Mouse (Mus musculus) testis, adult 2 months (tissue): ENCODE data around the gene Agbl2. TPM values are rescaled to one million over a fixed set of nuclear protein-coding genes. Genes with fewer than 3 reads are reported as not detected.

Source experiments
- H3K27ac ChIP-seq: fragments of 200-500 bp; 2 replicates; pipeline ENCODE4 v1.5.1; 2012; ENCODE audit warnings: low read depth, low read length; ENCODE audit not compliant: control insufficient read depth, insufficient read depth
- H3K27me3 ChIP-seq: fragments of 200-500 bp; 2 replicates; pipeline ENCODE4 v1.6.1; 2012; ENCODE audit warnings: mild to moderate bottlenecking, low read length, moderate library complexity; ENCODE audit not compliant: control insufficient read depth, insufficient read depth
- H3K36me3 ChIP-seq: fragments of 200-500 bp; 2 replicates; pipeline ENCODE4 v1.6.1; 2012; ENCODE audit warnings: mild to moderate bottlenecking, low read length; ENCODE audit not compliant: control insufficient read depth, insufficient read depth
- H3K4me1 ChIP-seq: fragments of 200-500 bp; 2 replicates; pipeline ENCODE4 v1.6.1; 2012; ENCODE audit warnings: low read length; ENCODE audit not compliant: control insufficient read depth, insufficient read depth
- H3K4me3 ChIP-seq: fragments of 200-500 bp; 2 replicates; pipeline ENCODE4 v1.5.1; 2012; ENCODE audit warnings: low read depth, mild to moderate bottlenecking, low read length, moderate library complexity, mixed read lengths; ENCODE audit not compliant: control insufficient read depth
- CTCF ChIP-seq: fragments of 200-500 bp; IDR thresholded peaks from 2 replicates; pipeline ENCODE4 v1.5.1; 2012; ENCODE audit warnings: low read depth, mild to moderate bottlenecking, inconsistent platforms, low read length, moderate library complexity; ENCODE audit not compliant: control insufficient read depth, insufficient read depth, insufficient replicate concordance
- POLR2A ChIP-seq: fragments of 200-500 bp; IDR thresholded peaks from 2 replicates; pipeline ENCODE4 v1.6.1; 2012; ENCODE audit warnings: low read depth, mild to moderate bottlenecking, inconsistent platforms, low read length, moderate library complexity; ENCODE audit not compliant: control insufficient read depth
- polyA plus RNA-seq: library from polyadenylated mRNA; depleted of rRNA; stranded (reverse); fragments of >200 nt; gene quantifications from 2 replicates; pipeline ENCODE4 v1.2.3, GENCODE M21; 2012; rRNA removed

The Agbl2 gene
- polyA plus RNA-seq, result 69.0 and 76.0 TPM in 2 replicates

- peak within 1 kb of the TSS; percentile 90 for H3K27ac ChIP-seq
- peaks cover 2% of the 10 kb centered on the region; the same call in 1 of the 2 replicates for H3K36me3 ChIP-seq
- peak within 1 kb of the TSS; percentile 91 for H3K4me3 ChIP-seq
- no peaks in the 10 kb centered on the region for H3K27me3 ChIP-seq
- H3K4me1 ChIP-seq, result peaks cover 3% of the 10 kb centered on the region
- no peak; the same call in 1 of the 2 replicates for TF ChIP-seq POLR2A
- no peak for TF ChIP-seq CTCF
These were observed at the start of gene Agbl2 for GRCm38 (mm10) chr2:90782458-90782857. TSS of gene Agbl2 (plus strand) at chr2:90782727.

- H3K4me3 ChIP-seq, result no peak overlapping the region
- H3K4me1 ChIP-seq, result no peaks in the 10 kb centered on the region
- no peaks in the 10 kb centered on the region for H3K27me3 ChIP-seq
- no peak overlapping the region for H3K27ac ChIP-seq
- peaks cover 3% of the 10 kb centered on the region for H3K36me3 ChIP-seq
- no peak for TF ChIP-seq POLR2A
- TF ChIP-seq CTCF, result no peak
These were observed 47.2 kb upstream of the Agbl2 start for GRCm38 (mm10) chr2:90735326-90735725.

GRCm38 (mm10) chr2:90738801-90739200 is 43.7 kb upstream of the Agbl2 start:
- Histone ChIP-seq H3K4me1 (no peaks in the 10 kb centered on the region), H3K27me3 (no peaks in the 10 kb centered on the region), H3K27ac (no peak overlapping the region), H3K4me3 (peak overlapping the region; percentile 21; the same call in 1 of the 2 replicates), H3K36me3 (peaks cover 2% of the 10 kb centered on the region)
- TF ChIP-seq POLR2A, result no peak
- no peak for TF ChIP-seq CTCF

- Histone ChIP-seq H3K4me1 (no peaks in the 10 kb centered on the region), H3K27me3 (no peaks in the 10 kb centered on the region), H3K27ac (no peak overlapping the region), H3K36me3 (peaks cover 2% of the 10 kb centered on the region), H3K4me3 (peak overlapping the region; percentile 5)
- TF ChIP-seq POLR2A (no peak), CTCF (no peak)
These were observed 43.2 kb upstream of the Agbl2 start for GRCm38 (mm10) chr2:90739327-90739726.

- Histone ChIP-seq H3K27ac (no peak overlapping the region), H3K4me1 (no peaks in the 10 kb centered on the region), H3K4me3 (peak overlapping the region; percentile 44; the same call in 1 of the 2 replicates), H3K36me3 (peaks cover 2% of the 10 kb centered on the region), H3K27me3 (no peaks in the 10 kb centered on the region)
- TF ChIP-seq CTCF (no peak), POLR2A (no peak)
These were observed 42.6 kb upstream of the Agbl2 start for GRCm38 (mm10) chr2:90739921-90740320.

- H3K4me1 ChIP-seq, result peaks cover 6% of the 10 kb centered on the region
- TF ChIP-seq POLR2A, result no peak
- TF ChIP-seq CTCF, result no peak
- no peaks in the 10 kb centered on the region; the same call in 1 of the 2 replicates for H3K36me3 ChIP-seq
- peak overlapping the region; percentile 77 for H3K27ac ChIP-seq
- H3K4me3 ChIP-seq, result peak overlapping the region; percentile 92
- H3K27me3 ChIP-seq, result no peaks in the 10 kb centered on the region
These were observed 38.1 kb upstream of the Agbl2 start for GRCm38 (mm10) chr2:90744285-90745052.

GRCm38 (mm10) chr2:90745053-90745678 is 37.4 kb upstream of the Agbl2 start, which contains the start of gene Fnbp4:
TSS of gene Fnbp4 (plus strand) at chr2:90745370.
- H3K4me1 ChIP-seq, result peaks cover 6% of the 10 kb centered on the region
- H3K4me3 ChIP-seq, result peak within 1 kb of the TSS; percentile 92
- no peaks in the 10 kb centered on the region; the same call in 1 of the 2 replicates for H3K36me3 ChIP-seq
- peak; percentile 74 for TF ChIP-seq POLR2A
- TF ChIP-seq CTCF, result no peak
- no peaks in the 10 kb centered on the region for H3K27me3 ChIP-seq
- H3K27ac ChIP-seq, result peak within 1 kb of the TSS; percentile 88
